28 mouse cellular contexts compared by ENCODE assay signal in the genomic region with DNA sequence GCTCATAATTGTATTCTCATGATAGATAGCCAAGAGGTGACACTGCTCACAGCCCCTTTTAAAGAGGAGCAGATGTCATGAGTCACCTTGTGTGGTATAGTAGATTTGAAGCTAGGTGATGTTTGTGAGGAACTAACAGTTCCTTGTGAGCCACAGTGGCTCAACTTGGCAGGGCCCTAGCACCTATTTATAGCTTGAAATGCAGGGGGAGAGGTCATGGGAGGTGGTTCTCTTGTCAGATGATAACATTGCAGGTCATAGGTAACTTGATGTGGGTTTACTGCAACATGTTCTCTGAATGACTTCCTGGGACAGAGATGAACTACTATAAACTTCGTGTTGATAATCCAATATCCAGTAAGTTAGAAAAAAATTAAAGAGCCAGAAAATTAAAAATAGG. TPM values are rescaled to one million over a fixed set of nuclear protein-coding genes. Genes with fewer than 3 reads are reported as not detected.
DNase-seq lines count a peak whose midpoint lies in the region; ATAC-seq and TF ChIP-seq lines count a peak whose summit lies in the region.
"Had no signal": no experiment of that assay in that cellular context is flagged by ENCODE, and none has a peak within 500 bp of the region (broad histone marks: within the 10 kb centered on the region; RNA-seq: fewer than 3 reads in every experiment).

No protein-coding gene starts in this region.

- H3K9ac ChIP-seq in heart, embryonic 11.5 days (ENCODE audit: low read depth, low read length): no peak overlapping the region
- no peak overlapping the region for H3K9ac ChIP-seq in liver, postnatal 0 days (replicated peaks)
- H3K9ac ChIP-seq in liver, embryonic 11.5 days (ENCODE audit: low read depth, low read length): no peak overlapping the region
- H3K9ac ChIP-seq in heart, postnatal 0 days (replicated peaks; ENCODE audit: low read depth, low read length): no peak overlapping the region
- no peak overlapping the region for H3K9ac ChIP-seq in stomach, postnatal 0 days (ENCODE audit: low read length)
- no peak overlapping the region for H3K9ac ChIP-seq in forebrain, embryonic 14.5 days (ENCODE audit: low read length)
- H3K9ac ChIP-seq: embryonic facial prominence, embryonic 12.5 days; heart, embryonic 15.5 days; hindbrain, embryonic 14.5 days; liver, embryonic 13.5 days; lung, embryonic 14.5 days; midbrain, embryonic 15.5 days; neural tube, embryonic 12.5 days had no signal

- no peak overlapping the region for H3K4me3 ChIP-seq in heart, embryonic 11.5 days (ENCODE audit: low read depth, low read length)
- no peak overlapping the region for H3K4me3 ChIP-seq in liver, postnatal 0 days (ENCODE audit: low read depth, low read length)
- H3K4me3 ChIP-seq in liver, embryonic 11.5 days (ENCODE audit: low read depth, low read length): no peak overlapping the region
- H3K4me3 ChIP-seq in heart, postnatal 0 days (ENCODE audit: low read depth, low read length): no peak overlapping the region
- H3K4me3 ChIP-seq in stomach, postnatal 0 days (ENCODE audit: low read depth, low read length): no peak overlapping the region
- H3K4me3 ChIP-seq in forebrain, embryonic 14.5 days (ENCODE audit: low read depth, low read length): no peak overlapping the region
- H3K4me3 ChIP-seq: embryonic facial prominence, embryonic 12.5 days; heart, embryonic 15.5 days; liver, embryonic 13.5 days; midbrain, embryonic 15.5 days; neural tube, embryonic 12.5 days had no signal

- H3K9me3 ChIP-seq in heart, embryonic 11.5 days (replicated peaks; ENCODE audit: control insufficient read depth, low read length): no peaks in the 10 kb centered on the region
- H3K9me3 ChIP-seq in liver, postnatal 0 days (ENCODE audit: low read length): no peaks in the 10 kb centered on the region
- H3K9me3 ChIP-seq in liver, embryonic 11.5 days (ENCODE audit: control insufficient read depth, low read length): no peaks in the 10 kb centered on the region
- 0 out of 2 replicates have a peak, but pooled peaks cover 3% of the 10 kb centered on the region for H3K9me3 ChIP-seq in heart, postnatal 0 days (replicated peaks; ENCODE audit: control insufficient read depth, low read length)
- no peaks in the 10 kb centered on the region for H3K9me3 ChIP-seq in stomach, postnatal 0 days (ENCODE audit: control insufficient read depth, low read length)
- H3K9me3 ChIP-seq in forebrain, embryonic 14.5 days (replicated peaks; ENCODE audit: control insufficient read depth, low read length): no peaks in the 10 kb centered on the region; the same call in 1 of the 2 replicates
- H3K9me3 ChIP-seq: embryonic facial prominence, embryonic 12.5 days; G1E; heart, embryonic 15.5 days; liver, embryonic 13.5 days; midbrain, embryonic 15.5 days; neural tube, embryonic 12.5 days had no signal

- DNase-seq in heart, adult 11 months: peak; percentile 95
- DNase-seq in liver, postnatal 0 days: no peak
- no peak for DNase-seq in liver, embryonic 11.5 days (ENCODE audit: low spot score)
- peak; percentile 56 for DNase-seq in heart, postnatal 0 days (ENCODE audit: low spot score)
- peak; percentile 19 for DNase-seq in stomach, postnatal 0 days (ENCODE audit: low spot score)
- no peak for DNase-seq in cerebellum, postnatal 36 days
- no peak for DNase-seq in forebrain, embryonic 14.5 days (ENCODE audit: low spot score)
- DNase-seq: adrenal gland, postnatal 25 days; B cell, adult 2 months; cerebellum, adult 11 months; cerebellum, postnatal 10 days; kidney, adult 8-10 months; kidney, postnatal 10 days; liver, embryonic 13.5 days; lung, embryonic 14.5 days; retina, postnatal 1 day; right cerebral cortex, postnatal 25 days; thymus, postnatal 14 days had no signal

- TF ChIP-seq EP300 in liver, postnatal 0 days (IDR thresholded peaks at IDR 0.05; ENCODE audit: low read depth): no peak
- peak; percentile 73; the same call in 1 of the 2 replicates for TF ChIP-seq EP300 in heart, postnatal 0 days (IDR thresholded peaks at IDR 0.05; ENCODE audit: low read depth)
- no peak for TF ChIP-seq EP300 in stomach, postnatal 0 days (optimal IDR thresholded peaks at IDR 0.05)

- no peaks in the 10 kb centered on the region for H3K27me3 ChIP-seq in heart, embryonic 11.5 days (ENCODE audit: control insufficient read depth, insufficient read depth, low read length)
- H3K27me3 ChIP-seq in liver, postnatal 0 days (ENCODE audit: insufficient read depth, low read length): no peaks in the 10 kb centered on the region
- H3K27me3 ChIP-seq in liver, embryonic 11.5 days (replicated peaks; ENCODE audit: control insufficient read depth, insufficient read depth, low read length): no peaks in the 10 kb centered on the region
- H3K27me3 ChIP-seq in heart, postnatal 0 days (ENCODE audit: control insufficient read depth, insufficient read depth, low read length): no peaks in the 10 kb centered on the region
- H3K27me3 ChIP-seq in stomach, postnatal 0 days (ENCODE audit: control insufficient read depth, insufficient read depth, low read length): no peaks in the 10 kb centered on the region
- no peaks in the 10 kb centered on the region for H3K27me3 ChIP-seq in forebrain, embryonic 14.5 days (replicated peaks; ENCODE audit: control insufficient read depth, insufficient read depth, low read length)
- H3K27me3 ChIP-seq: CH12.LX; embryonic facial prominence, embryonic 12.5 days; heart, embryonic 15.5 days; liver, embryonic 13.5 days; midbrain, embryonic 15.5 days; neural tube, embryonic 12.5 days; Patski had no signal

- no peak for ATAC-seq in heart, embryonic 11.5 days (replicated peaks; ENCODE audit: insufficient number of reproducible peaks, low FRiP score, low TSS enrichment)
- ATAC-seq in liver, postnatal 0 days: peak; percentile 47; the same call in 1 of the 2 replicates
- no peak for ATAC-seq in liver, embryonic 11.5 days (replicated peaks; ENCODE audit: low FRiP score)
- peak; percentile 76 for ATAC-seq in heart, postnatal 0 days (ENCODE audit: insufficient read depth, low read depth)
- peak; percentile 57; the same call in 1 of the 2 replicates for ATAC-seq in stomach, postnatal 0 days (ENCODE audit: low FRiP score, low TSS enrichment)
- no peak for ATAC-seq in forebrain, embryonic 14.5 days
- ATAC-seq: midbrain, embryonic 15.5 days; Patski had no signal

- H3K4me2 ChIP-seq in heart, embryonic 11.5 days: no peak overlapping the region
- H3K4me2 ChIP-seq in liver, postnatal 0 days (ENCODE audit: low read depth, low read length): no peak overlapping the region
- no peak overlapping the region for H3K4me2 ChIP-seq in liver, embryonic 11.5 days
- H3K4me2 ChIP-seq in heart, postnatal 0 days (ENCODE audit: low read depth, low read length): no peak overlapping the region
- no peak overlapping the region for H3K4me2 ChIP-seq in stomach, postnatal 0 days (replicated peaks; ENCODE audit: low read depth)
- H3K4me2 ChIP-seq in forebrain, embryonic 14.5 days (ENCODE audit: low read length): no peak overlapping the region
- H3K4me2 ChIP-seq: embryonic facial prominence, embryonic 12.5 days; heart, embryonic 15.5 days; hindbrain, embryonic 14.5 days; liver, embryonic 13.5 days; lung, embryonic 14.5 days; midbrain, embryonic 15.5 days; neural tube, embryonic 12.5 days had no signal

- H3K4me1 ChIP-seq in heart, embryonic 11.5 days (ENCODE audit: control insufficient read depth, insufficient read depth, low read length): no peaks in the 10 kb centered on the region
- H3K4me1 ChIP-seq in liver, postnatal 0 days (ENCODE audit: insufficient read depth): no peaks in the 10 kb centered on the region; the same call in 1 of the 2 replicates
- no peaks in the 10 kb centered on the region for H3K4me1 ChIP-seq in liver, embryonic 11.5 days (replicated peaks; ENCODE audit: control insufficient read depth, insufficient read depth, low read length)
- peaks cover 19% of the 10 kb centered on the region for H3K4me1 ChIP-seq in heart, postnatal 0 days (ENCODE audit: control insufficient read depth, insufficient read depth)
- no peaks in the 10 kb centered on the region for H3K4me1 ChIP-seq in stomach, postnatal 0 days (replicated peaks; ENCODE audit: control insufficient read depth, insufficient read depth)
- peaks cover 4% of the 10 kb centered on the region; the same call in 1 of the 2 replicates for H3K4me1 ChIP-seq in forebrain, embryonic 14.5 days (ENCODE audit: control insufficient read depth, insufficient read depth, low read length)
- H3K4me1 ChIP-seq: embryonic facial prominence, embryonic 12.5 days; liver, embryonic 13.5 days; neural tube, embryonic 12.5 days had no signal

- no peaks in the 10 kb centered on the region for H3K36me3 ChIP-seq in heart, embryonic 11.5 days (ENCODE audit: control insufficient read depth, insufficient read depth, low read length)
- H3K36me3 ChIP-seq in liver, postnatal 0 days (replicated peaks; ENCODE audit: insufficient read depth, low read length): no peaks in the 10 kb centered on the region
- no peaks in the 10 kb centered on the region for H3K36me3 ChIP-seq in liver, embryonic 11.5 days (ENCODE audit: control insufficient read depth, insufficient read depth, low read length)
- no peaks in the 10 kb centered on the region for H3K36me3 ChIP-seq in heart, postnatal 0 days (replicated peaks; ENCODE audit: control insufficient read depth, insufficient read depth, low read length)
- no peaks in the 10 kb centered on the region for H3K36me3 ChIP-seq in stomach, postnatal 0 days (ENCODE audit: control insufficient read depth, insufficient read depth, low read length)
- no peaks in the 10 kb centered on the region for H3K36me3 ChIP-seq in forebrain, embryonic 14.5 days (ENCODE audit: control insufficient read depth, insufficient read depth, low read length)
- H3K36me3 ChIP-seq: embryonic facial prominence, embryonic 12.5 days; G1E; heart, embryonic 15.5 days; liver, embryonic 13.5 days; midbrain, embryonic 15.5 days; neural tube, embryonic 12.5 days had no signal

- WGBS in heart, embryonic 11.5 days (ENCODE audit: insufficient replicate concordance): 74% methylated on average over 1 of the region's 1 CpGs
- 65% methylated on average over 1 of the region's 1 CpGs for WGBS in liver, postnatal 0 days (ENCODE audit: insufficient replicate concordance)
- 65% methylated on average over 1 of the region's 1 CpGs for WGBS in liver, embryonic 11.5 days
- WGBS in heart, postnatal 0 days: 76% methylated on average over 1 of the region's 1 CpGs
- 86% methylated on average over 1 of the region's 1 CpGs for WGBS in stomach, postnatal 0 days
- 95% methylated on average over 1 of the region's 1 CpGs for WGBS in forebrain, embryonic 14.5 days

- H3K27ac ChIP-seq in heart, embryonic 11.5 days (ENCODE audit: low read depth, low read length): no peak overlapping the region
- no peak overlapping the region for H3K27ac ChIP-seq in liver, postnatal 0 days (ENCODE audit: low read depth)
- H3K27ac ChIP-seq in liver, embryonic 11.5 days (ENCODE audit: low read depth, low read length): no peak overlapping the region
- H3K27ac ChIP-seq in heart, postnatal 0 days (ENCODE audit: low read depth): peak overlapping the region; percentile 22; the same call in 1 of the 2 replicates
- no peak overlapping the region for H3K27ac ChIP-seq in stomach, postnatal 0 days (replicated peaks)
- H3K27ac ChIP-seq in forebrain, embryonic 14.5 days (ENCODE audit: low read depth, low read length): no peak overlapping the region
- H3K27ac ChIP-seq: embryonic facial prominence, embryonic 12.5 days; heart, embryonic 15.5 days; hindbrain, embryonic 14.5 days; liver, embryonic 13.5 days; midbrain, embryonic 15.5 days; neural tube, embryonic 12.5 days had no signal

- TF ChIP-seq CTCF in liver, postnatal 0 days (IDR thresholded peaks at IDR 0.05; ENCODE audit: low read depth): no peak
- TF ChIP-seq CTCF in heart, postnatal 0 days (IDR thresholded peaks at IDR 0.05; ENCODE audit: low read depth): no peak
- TF ChIP-seq CTCF in stomach, postnatal 0 days (IDR thresholded peaks at IDR 0.05; ENCODE audit: low read depth): no peak

RNA-seq across cellular contexts. Expression of a gene that starts 40.7 kb away (rescaled TPM):
- 16.8 and 17.2 TPM in 2 replicates for polyA plus RNA-seq in heart, embryonic 11.5 days (2014; fragmentation: Nextera tagmentation; extraction: Ambion mirVana)
- 0.96 and 1.2 TPM in 2 replicates for polyA plus RNA-seq in liver, postnatal 0 days (2015; fragmentation: Nextera tagmentation; extraction: Ambion mirVana)
- 5.6 and 6.1 TPM in 2 replicates for polyA plus RNA-seq in liver, embryonic 11.5 days (2014; fragmentation: Nextera tagmentation; extraction: Ambion mirVana)
- total RNA-seq in heart, postnatal 0 days (2014; rRNA removed; ENCODE audit: low replicate concordance): 104 and 107 TPM in 2 replicates
- 38.6 and 40.0 TPM in 2 replicates for polyA plus RNA-seq in heart, postnatal 0 days (2015; fragmentation: Nextera tagmentation; extraction: Ambion mirVana)
- polyA plus RNA-seq in stomach, postnatal 0 days (2015; fragmentation: Nextera tagmentation; extraction: Ambion mirVana): 6.0 and 6.7 TPM in 2 replicates
- polyA plus RNA-seq in forebrain, embryonic 14.5 days (2014; fragmentation: Nextera tagmentation; extraction: Ambion mirVana): 25.5 and 32.6 TPM in 2 replicates
- total RNA-seq: CH12.LX; megakaryocyte-erythroid progenitor cell, adult 5-6 weeks had no signal
- polyA plus RNA-seq: G1E had no signal

Comparison
In these comparisons a context has a peak if more than half of its experiments do, and no peak if none do; other contexts are left out.
1. ATAC-seq: peak in liver, postnatal 0 days (single experiment), heart, postnatal 0 days (single experiment) and stomach, postnatal 0 days (single experiment); none in heart, embryonic 11.5 days (single experiment), liver, embryonic 11.5 days (single experiment) and forebrain, embryonic 14.5 days (single experiment).
2. DNase-seq: peak in heart, adult 11 months (single experiment), heart, postnatal 0 days (single experiment) and stomach, postnatal 0 days (single experiment); none in liver, postnatal 0 days (single experiment), liver, embryonic 11.5 days (single experiment), cerebellum, postnatal 36 days (0 of 2) and forebrain, embryonic 14.5 days (single experiment).